Mouse (Mus musculus): ENCODE data around the gene Ndufb7.

GRCm38 (mm10) chr8:83565731-83566375 is 618 bp upstream of the Ndufb7 start:
- TF ChIP-seq POLR2A (IDR thresholded peaks at IDR 0.05; ENCODE audit: borderline replicate concordance, extremely low read depth, insufficient read depth, insufficient read length, poor library complexity, severe bottlenecking) (no peak), CTCF (IDR thresholded peaks at IDR 0.05; ENCODE audit: borderline replicate concordance, extremely low read depth, insufficient read depth, insufficient read length) (peak; percentile 41; the same call in 1 of the 2 replicates)
